Mouse (Mus musculus): ENCODE measurements at regions not wholly inside any gene's neighbourhood (a gene's known extent, or its start where the extent isn't known, plus 50 kb on each side); places are given as distances from the start of the nearest gene placed in this dataset.
"Not testable (repeated sequence)": the region's sequence is repeated elsewhere in the genome, so short reads cannot be mapped to it uniquely, and the experiment has no call there.

DNA sequence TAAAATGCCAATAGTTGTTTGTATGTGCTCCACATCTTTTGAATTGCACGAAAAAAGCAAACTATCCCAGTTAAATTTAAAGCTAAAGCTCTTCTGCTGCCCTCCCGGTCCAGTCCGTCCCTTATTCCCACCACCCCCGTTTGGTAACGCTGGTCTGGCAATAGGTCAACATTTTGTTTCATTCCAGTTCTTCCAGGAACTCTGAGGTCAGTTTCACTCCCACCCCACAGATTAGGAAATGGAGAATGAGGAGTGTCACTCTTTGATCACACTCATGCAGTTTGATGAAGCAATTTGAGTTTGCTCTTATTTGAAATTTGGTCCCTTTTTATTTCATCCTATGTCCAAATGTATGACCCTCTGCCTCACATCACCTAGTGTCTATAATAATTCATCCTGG, 58.7 kb upstream of the Elmo1 start:
- H3K4me1 ChIP-seq (ENCODE audit: control insufficient read depth in 2 of 2, insufficient read depth in 2 of 2, low read length in 2 of 2, poor library complexity in 1 of 2): no peaks in the 10 kb centered on the region
- no peak overlapping the region for H3K9ac ChIP-seq (ENCODE audit: insufficient read depth, low read depth, low read length, poor library complexity, severe bottlenecking)
- no peak overlapping the region for H3K27ac ChIP-seq (ENCODE audit: insufficient read depth, low read depth, low read length, poor library complexity, severe bottlenecking)
- no peak for DNase-seq (ENCODE audit: low read depth, low spot score)
- in situ Hi-C loops (cut with MboI; ENCODE audit: low sequenced_read_pairs in 2 of 2, unreplicated experiment in 2 of 2): no loop called here
- H3K9me3 ChIP-seq (ENCODE audit: control insufficient read depth, insufficient read depth, low read depth, low read length): no peaks in the 10 kb centered on the region
- no peak overlapping the region for H3K4me3 ChIP-seq (ENCODE audit: insufficient read depth in 1 of 2, low read depth in 1 of 2, low read length in 2 of 2, poor library complexity in 1 of 2, severe bottlenecking in 1 of 2)
- no peaks in the 10 kb centered on the region for H3K36me3 ChIP-seq (ENCODE audit: control insufficient read depth, insufficient read depth, low read length, poor library complexity, severe bottlenecking)
- TF ChIP-seq HCFC1 (IDR thresholded peaks at IDR 0.05; ENCODE audit: borderline replicate concordance, insufficient read depth, low read length): no peak
- no peak for TF ChIP-seq CHD2 (IDR thresholded peaks at IDR 0.05; ENCODE audit: low read depth, low read length)
- TF ChIP-seq ZNF384 (IDR thresholded peaks at IDR 0.05; ENCODE audit: low read depth, low read length): no peak
- TF ChIP-seq ZC3H11A (IDR thresholded peaks at IDR 0.05; ENCODE audit: borderline replicate concordance, low read depth, low read length): no peak
- no peak for TF ChIP-seq MAFK (IDR thresholded peaks at IDR 0.05; ENCODE audit: insufficient read depth, low read depth, low read length)

DNA sequence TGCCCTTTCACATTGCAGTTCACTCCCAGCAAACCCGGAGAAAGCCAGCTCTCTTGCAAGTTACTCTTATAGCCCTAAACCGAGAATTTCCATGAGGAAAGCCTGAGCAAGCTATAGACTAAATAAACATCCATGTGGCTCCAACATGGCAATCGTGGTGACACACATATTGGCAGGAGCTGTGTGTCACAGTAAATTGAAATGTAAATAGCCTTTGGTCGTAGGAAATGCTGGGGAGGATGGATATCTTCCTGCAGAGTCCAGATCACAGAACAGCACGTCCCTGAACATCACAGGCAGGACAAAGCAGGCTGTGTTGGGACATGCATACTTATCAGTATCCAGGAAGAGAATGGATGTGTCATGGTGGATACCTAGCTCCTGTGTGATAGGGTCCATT, 59.3 kb upstream of the Elmo1 start:
- in situ Hi-C loops (cut with MboI; ENCODE audit: low sequenced_read_pairs in 2 of 2, unreplicated experiment in 2 of 2): no loop called here
- Histone ChIP-seq H3K9me3 (ENCODE audit: control insufficient read depth, insufficient read depth, low read depth, low read length) (no peaks in the 10 kb centered on the region), H3K4me1 (ENCODE audit: control insufficient read depth in 2 of 2, insufficient read depth in 2 of 2, low read length in 2 of 2, poor library complexity in 1 of 2) (no peaks in the 10 kb centered on the region), H3K4me3 (ENCODE audit: insufficient read depth in 1 of 2, low read depth in 1 of 2, low read length in 2 of 2, poor library complexity in 1 of 2, severe bottlenecking in 1 of 2) (no peak overlapping the region), H3K27ac (ENCODE audit: insufficient read depth, low read depth, low read length, poor library complexity, severe bottlenecking) (no peak overlapping the region), H3K9ac (ENCODE audit: insufficient read depth, low read depth, low read length, poor library complexity, severe bottlenecking) (no peak overlapping the region), H3K36me3 (ENCODE audit: control insufficient read depth, insufficient read depth, low read length, poor library complexity, severe bottlenecking) (no peaks in the 10 kb centered on the region)
- no peak for DNase-seq (ENCODE audit: low read depth, low spot score)
- TF ChIP-seq ZNF384 (IDR thresholded peaks at IDR 0.05; ENCODE audit: low read depth, low read length) (no peak), ZC3H11A (IDR thresholded peaks at IDR 0.05; ENCODE audit: borderline replicate concordance, low read depth, low read length) (no peak)

- in situ Hi-C loops (cut with MboI; ENCODE audit: low sequenced_read_pairs in 2 of 2, unreplicated experiment in 2 of 2): no loop called here
- H3K27ac ChIP-seq (ENCODE audit: insufficient read depth, low read depth, low read length, poor library complexity, severe bottlenecking): no peak overlapping the region
- no peak for DNase-seq (ENCODE audit: low read depth, low spot score)
These were observed 63.8 kb upstream of the Elmo1 start for GRCm38 (mm10) chr13:20026612-20027011.

GRCm38 (mm10) chr13:20016454-20016853, 73.9 kb upstream of the Elmo1 start:
- H3K4me1 ChIP-seq (ENCODE audit: control insufficient read depth in 2 of 2, insufficient read depth in 2 of 2, low read length in 2 of 2, poor library complexity in 1 of 2); H3K27ac ChIP-seq (ENCODE audit: insufficient read depth, low read depth, low read length, poor library complexity, severe bottlenecking); H3K36me3 ChIP-seq (ENCODE audit: control insufficient read depth, insufficient read depth, low read length, poor library complexity, severe bottlenecking); H3K9me3 ChIP-seq (ENCODE audit: control insufficient read depth, insufficient read depth, low read depth, low read length); DNase-seq (ENCODE audit: low read depth, low spot score); in situ Hi-C loops (cut with MboI; ENCODE audit: low sequenced_read_pairs in 2 of 2, unreplicated experiment in 2 of 2): not testable (repeated sequence)
- Histone ChIP-seq H3K9ac (ENCODE audit: insufficient read depth, low read depth, low read length, poor library complexity, severe bottlenecking) (peak overlapping the region; percentile 46; the same call in 1 of the 2 replicates), H3K4me3 (ENCODE audit: insufficient read depth in 1 of 2, low read depth in 1 of 2, low read length in 2 of 2, poor library complexity in 1 of 2, severe bottlenecking in 1 of 2) (peak overlapping the region; percentile 31 to 90)

More at GRCm38 (mm10) chr13:20026612-20027011, 63.8 kb upstream of the Elmo1 start:
- no peaks in the 10 kb centered on the region for H3K36me3 ChIP-seq (ENCODE audit: control insufficient read depth, insufficient read depth, low read length, poor library complexity, severe bottlenecking)
- no peak overlapping the region for H3K4me3 ChIP-seq (ENCODE audit: insufficient read depth in 1 of 2, low read depth in 1 of 2, low read length in 2 of 2, poor library complexity in 1 of 2, severe bottlenecking in 1 of 2)
- no peaks in the 10 kb centered on the region for H3K4me1 ChIP-seq (ENCODE audit: control insufficient read depth in 2 of 2, insufficient read depth in 2 of 2, low read length in 2 of 2, poor library complexity in 1 of 2)
- no peaks in the 10 kb centered on the region for H3K9me3 ChIP-seq (ENCODE audit: control insufficient read depth, insufficient read depth, low read depth, low read length)
- TF ChIP-seq CHD2 (IDR thresholded peaks at IDR 0.05; ENCODE audit: low read depth, low read length) (no peak), ZC3H11A (IDR thresholded peaks at IDR 0.05; ENCODE audit: borderline replicate concordance, low read depth, low read length) (no peak), MAFK (IDR thresholded peaks at IDR 0.05; ENCODE audit: insufficient read depth, low read depth, low read length) (no peak), ZNF384 (IDR thresholded peaks at IDR 0.05; ENCODE audit: low read depth, low read length) (no peak), HCFC1 (IDR thresholded peaks at IDR 0.05; ENCODE audit: borderline replicate concordance, insufficient read depth, low read length) (no peak)
- no peak overlapping the region for H3K9ac ChIP-seq (ENCODE audit: insufficient read depth, low read depth, low read length, poor library complexity, severe bottlenecking)

DNA sequence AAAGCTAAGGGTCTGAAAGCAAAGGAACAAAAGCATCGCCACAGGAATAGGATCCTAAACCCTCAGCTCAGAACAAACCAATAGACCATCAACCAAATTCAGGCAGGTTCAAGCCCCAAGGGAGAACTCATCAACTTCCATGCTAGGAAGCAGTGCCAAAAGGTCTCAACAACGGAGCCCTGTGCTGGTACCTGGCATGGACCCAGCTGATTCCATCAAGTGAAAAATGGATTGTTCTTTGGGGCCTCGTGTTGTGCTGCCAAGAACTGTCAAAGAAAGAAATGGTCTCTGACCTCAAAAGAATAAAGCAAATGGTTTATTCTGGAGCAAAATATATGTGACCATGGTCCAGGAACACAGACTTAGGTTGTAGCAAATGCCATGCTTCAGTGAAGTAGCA, 77.8 kb upstream of the Elmo1 start:
- TF ChIP-seq ZC3H11A (IDR thresholded peaks at IDR 0.05; ENCODE audit: borderline replicate concordance, low read depth, low read length) (no peak), ZNF384 (IDR thresholded peaks at IDR 0.05; ENCODE audit: low read depth, low read length) (no peak)
- no peak overlapping the region for H3K4me3 ChIP-seq (ENCODE audit: insufficient read depth in 1 of 2, low read depth in 1 of 2, low read length in 2 of 2, poor library complexity in 1 of 2, severe bottlenecking in 1 of 2)
- no peak for DNase-seq (ENCODE audit: low read depth, low spot score)

More for the DNA sequence above, 77.8 kb upstream of the Elmo1 start:
- in situ Hi-C loops (cut with MboI; ENCODE audit: low sequenced_read_pairs in 2 of 2, unreplicated experiment in 2 of 2): no loop called here
- Histone ChIP-seq H3K4me1 (ENCODE audit: control insufficient read depth in 2 of 2, insufficient read depth in 2 of 2, low read length in 2 of 2, poor library complexity in 1 of 2) (no peaks in the 10 kb centered on the region; a peak in 1 of 4 replicates), H3K27ac (ENCODE audit: insufficient read depth, low read depth, low read length, poor library complexity, severe bottlenecking) (no peak overlapping the region), H3K9me3 (ENCODE audit: control insufficient read depth, insufficient read depth, low read depth, low read length) (no peaks in the 10 kb centered on the region), H3K9ac (ENCODE audit: insufficient read depth, low read depth, low read length, poor library complexity, severe bottlenecking) (no peak overlapping the region), H3K36me3 (ENCODE audit: control insufficient read depth, insufficient read depth, low read length, poor library complexity, severe bottlenecking) (no peaks in the 10 kb centered on the region)
